Mouse (Mus musculus) midbrain, embryonic 11.5 days (tissue): ENCODE results near the gene Grin1. TPM values are rescaled to one million over a fixed set of nuclear protein-coding genes. Genes with fewer than 3 reads are reported as not detected.

Experiments
- ATAC-seq: fragments of 200-750 bp; cut with Nextera tagmentation; 2 replicates; pipeline ENCODE4 v1.8.0; 2017; ENCODE audit warnings: moderate TSS enrichment, moderate library complexity; ENCODE audit not compliant: low FRiP score
- DNase-seq: peaks from one replicate; pipeline ENCODE4 v3.0.0; 2015; ENCODE audit warnings: low spot score; ENCODE audit errors: missing footprints
- H3K27ac ChIP-seq: fragments of 300-500 bp; sonication (generic); 2 replicates; pipeline ENCODE4 v1.5.1; 2014; ENCODE audit warnings: low read depth, low read length
- H3K27me3 ChIP-seq: fragments of 300-500 bp; sonication (generic); 2 replicates; pipeline ENCODE4 v1.6.1; 2014; ENCODE audit warnings: mild to moderate bottlenecking, low read length, moderate library complexity, mixed read lengths; ENCODE audit not compliant: control insufficient read depth, insufficient read depth
- H3K36me3 ChIP-seq: fragments of 300-500 bp; sonication (generic); 2 replicates; pipeline ENCODE4 v1.6.1; 2014; ENCODE audit warnings: mild to moderate bottlenecking, low read length, moderate library complexity, mixed read lengths; ENCODE audit not compliant: control insufficient read depth, insufficient read depth
- H3K4me1 ChIP-seq: fragments of 300-500 bp; sonication (generic); 2 replicates; pipeline ENCODE4 v1.6.1; 2014; ENCODE audit warnings: low read length; ENCODE audit not compliant: control insufficient read depth, insufficient read depth
- H3K4me2 ChIP-seq: fragments of 300-500 bp; sonication (generic); 2 replicates; pipeline ENCODE4 v1.6.1; 2014; ENCODE audit warnings: mild to moderate bottlenecking, moderate library complexity
- H3K4me3 ChIP-seq: fragments of 300-500 bp; sonication (generic); 2 replicates; pipeline ENCODE4 v1.5.1; 2014; ENCODE audit warnings: low read depth, low read length
- H3K9ac ChIP-seq: fragments of 300-500 bp; sonication (generic); 2 replicates; pipeline ENCODE4 v1.6.1; 2014; ENCODE audit warnings: low read length
- H3K9me3 ChIP-seq: fragments of 300-500 bp; sonication (generic); 2 replicates; pipeline ENCODE4 v1.6.1; 2016; ENCODE audit warnings: low read length; ENCODE audit not compliant: control insufficient read depth
- WGBS: fragments of 180-500 bp; shearing (Covaris S2); extraction: QIAGEN DNeasy Blood & Tissue Kit; methylation state at CpG from one replicate; pipeline ENCODE4 v1.1.7; 2014; 5-methylcytosine and 5-hydroxymethylcytosine counted together
- polyA plus RNA-seq: library from polyadenylated mRNA; unstranded; fragments of >200 nt; fragmentation: Nextera tagmentation; extraction: Ambion mirVana; gene quantifications from 2 replicates; pipeline ENCODE4 v1.2.1, GENCODE M21; 2014

Gene Grin1
- polyA plus RNA-seq, 1 experiment from 2014 or later: 2.6 TPM

GRCm38 (mm10) chr2:25290101-25290815, 28.7 kb downstream of the Grin1 start:
- ATAC-seq: no peak
- H3K27ac ChIP-seq: no peak overlapping the region
- no peak overlapping the region for H3K4me2 ChIP-seq
- H3K4me1 ChIP-seq: peaks cover 5% of the 10 kb centered on the region; the same call in 1 of the 2 replicates
- 2% methylated on average over 54 of the region's 54 CpGs for WGBS
- H3K4me3 ChIP-seq: no peak overlapping the region
- H3K36me3 ChIP-seq: peaks cover 10% of the 10 kb centered on the region; the same call in 1 of the 2 replicates
- no peak overlapping the region for H3K9ac ChIP-seq
- peak; percentile 89 for DNase-seq
- peaks cover 56% of the 10 kb centered on the region for H3K27me3 ChIP-seq
- H3K9me3 ChIP-seq: no peaks in the 10 kb centered on the region

GRCm38 (mm10) chr2:25289651-25290050, 29.3 kb downstream of the Grin1 start, which contains the start of gene Lrrc26:
Gene Lrrc26 (plus strand): TSS chr2:25289915.
- no peak within 1 kb of the TSS for H3K4me2 ChIP-seq
- peaks cover 56% of the 10 kb centered on the region for H3K27me3 ChIP-seq
- WGBS: 10% methylated on average over 11 of the region's 11 CpGs
- H3K9ac ChIP-seq: no peak within 1 kb of the TSS
- H3K4me3 ChIP-seq: no peak within 1 kb of the TSS
- DNase-seq (peak; percentile 82), ATAC-seq (no peak)
- H3K4me1 ChIP-seq: peaks cover 5% of the 10 kb centered on the region; the same call in 1 of the 2 replicates
- no peak within 1 kb of the TSS for H3K27ac ChIP-seq
- peaks cover 14% of the 10 kb centered on the region for H3K36me3 ChIP-seq
- no peaks in the 10 kb centered on the region for H3K9me3 ChIP-seq

- Histone ChIP-seq H3K36me3 (peaks cover 19% of the 10 kb centered on the region), H3K27me3 (peaks cover 54% of the 10 kb centered on the region), H3K9ac (no peak overlapping the region), H3K4me3 (no peak overlapping the region), H3K4me1 (peaks cover 5% of the 10 kb centered on the region; the same call in 1 of the 2 replicates), H3K27ac (no peak overlapping the region), H3K4me2 (no peak overlapping the region), H3K9me3 (no peaks in the 10 kb centered on the region)
- no peak for ATAC-seq
- DNase-seq: no peak
- 77% methylated on average over 7 of the region's 7 CpGs for WGBS
These were observed 30.1 kb downstream of the Grin1 start for GRCm38 (mm10) chr2:25288734-25289345.

GRCm38 (mm10) chr2:25287927-25288649, 30.9 kb downstream of the Grin1 start, which contains the start of gene Tmem210:
Gene Tmem210 (plus strand): TSS chr2:25288145.
- no peak within 1 kb of the TSS for H3K27ac ChIP-seq
- DNase-seq (no peak), ATAC-seq (no peak)
- peaks cover 21% of the 10 kb centered on the region for H3K36me3 ChIP-seq
- 81% methylated on average over 6 of the region's 6 CpGs for WGBS
- no peak within 1 kb of the TSS for H3K4me2 ChIP-seq
- no peak within 1 kb of the TSS for H3K9ac ChIP-seq
- H3K4me3 ChIP-seq: no peak within 1 kb of the TSS
- peaks cover 5% of the 10 kb centered on the region; the same call in 1 of the 2 replicates for H3K4me1 ChIP-seq
- H3K9me3 ChIP-seq: no peaks in the 10 kb centered on the region
- peaks cover 51% of the 10 kb centered on the region for H3K27me3 ChIP-seq

GRCm38 (mm10) chr2:25286837-25287636, 31.9 kb downstream of the Grin1 start:
- no peak overlapping the region for H3K4me2 ChIP-seq
- no peak overlapping the region for H3K4me3 ChIP-seq
- H3K9ac ChIP-seq: no peak overlapping the region
- H3K36me3 ChIP-seq: peaks cover 24% of the 10 kb centered on the region
- ATAC-seq: no peak
- no peak for DNase-seq
- whole genome bisulfite sequencing: 62% methylated on average over 7 of the region's 7 CpGs
- peaks cover under 1% of the 10 kb centered on the region; the same call in 1 of the 2 replicates for H3K4me1 ChIP-seq
- H3K27me3 ChIP-seq: peaks cover 43% of the 10 kb centered on the region
- H3K27ac ChIP-seq: no peak overlapping the region
- H3K9me3 ChIP-seq: no peaks in the 10 kb centered on the region

GRCm38 (mm10) chr2:25286314-25286713, 32.7 kb downstream of the Grin1 start:
- WGBS: 81% methylated on average over 1 of the region's 1 CpGs
- peaks cover 35% of the 10 kb centered on the region for H3K27me3 ChIP-seq
- no peak overlapping the region for H3K4me2 ChIP-seq
- no peak overlapping the region for H3K4me3 ChIP-seq
- H3K9ac ChIP-seq: no peak overlapping the region
- peaks cover 27% of the 10 kb centered on the region for H3K36me3 ChIP-seq
- DNase-seq (no peak), ATAC-seq (no peak)
- H3K4me1 ChIP-seq: no peaks in the 10 kb centered on the region
- H3K9me3 ChIP-seq: no peaks in the 10 kb centered on the region
- no peak overlapping the region for H3K27ac ChIP-seq

- H3K4me1 ChIP-seq: no peaks in the 10 kb centered on the region
- peaks cover 32% of the 10 kb centered on the region for H3K36me3 ChIP-seq
- no peak overlapping the region for H3K9ac ChIP-seq
- H3K27ac ChIP-seq: no peak overlapping the region
- no peak for DNase-seq
- no peaks in the 10 kb centered on the region for H3K9me3 ChIP-seq
- peaks cover 28% of the 10 kb centered on the region for H3K27me3 ChIP-seq
- H3K4me2 ChIP-seq: no peak overlapping the region
- 89% methylated on average over 2 of the region's 2 CpGs for WGBS
- no peak for ATAC-seq
- H3K4me3 ChIP-seq: no peak overlapping the region
These were observed 33.4 kb downstream of the Grin1 start for GRCm38 (mm10) chr2:25285551-25285950.

GRCm38 (mm10) chr2:25278928-25279882, 39.8 kb downstream of the Grin1 start:
- H3K36me3 ChIP-seq: peaks cover 40% of the 10 kb centered on the region
- no peak overlapping the region for H3K4me2 ChIP-seq
- no peaks in the 10 kb centered on the region for H3K27me3 ChIP-seq
- no peak overlapping the region for H3K4me3 ChIP-seq
- no peak for ATAC-seq
- H3K27ac ChIP-seq: no peak overlapping the region
- 61% methylated on average over 13 of the region's 13 CpGs for WGBS
- no peak overlapping the region for H3K9ac ChIP-seq
- no peaks in the 10 kb centered on the region for H3K9me3 ChIP-seq
- H3K4me1 ChIP-seq: no peaks in the 10 kb centered on the region
- peak; percentile 96 for DNase-seq
